Mouse (Mus musculus): ENCODE measurements around the gene Fam133b.

The Fam133b gene

GRCm38 (mm10) chr5:3543629-3544479 is at the start of gene Fam133b:
Fam133b (plus strand) TSS chr5:3543833.
- peak; percentile 96 for DNase-seq (ENCODE audit: low spot score)

GRCm38 (mm10) chr5:3493968-3494367 is 49.7 kb upstream of the Fam133b start:
- no peak for DNase-seq (ENCODE audit: low spot score)

GRCm38 (mm10) chr5:3494452-3495187 is 49.0 kb upstream of the Fam133b start:
- DNase-seq (ENCODE audit: low spot score), result no peak

- DNase-seq (ENCODE audit: low spot score), result no peak
These were observed 46.1 kb upstream of the Fam133b start for GRCm38 (mm10) chr5:3497505-3497925.

GRCm38 (mm10) chr5:3500298-3500697 is 43.3 kb upstream of the Fam133b start:
- DNase-seq (ENCODE audit: low spot score), result no peak

- DNase-seq (ENCODE audit: low spot score), result no peak
These were observed 42.6 kb upstream of the Fam133b start for GRCm38 (mm10) chr5:3500957-3501563.

GRCm38 (mm10) chr5:3501564-3502001 is 42.0 kb upstream of the Fam133b start:
- no peak for DNase-seq (ENCODE audit: low spot score)

- peak; percentile 57 for DNase-seq (ENCODE audit: low spot score)
These were observed 40.9 kb upstream of the Fam133b start for GRCm38 (mm10) chr5:3502610-3503350.

GRCm38 (mm10) chr5:3503373-3503772 is 40.3 kb upstream of the Fam133b start:
- DNase-seq (ENCODE audit: low spot score), result no peak

- no peak for DNase-seq (ENCODE audit: low spot score)
These were observed 39.8 kb upstream of the Fam133b start for GRCm38 (mm10) chr5:3503836-3504323.

- DNase-seq (ENCODE audit: low spot score), result no peak
These were observed 39.2 kb upstream of the Fam133b start for GRCm38 (mm10) chr5:3504453-3504852.

- no peak for DNase-seq (ENCODE audit: low spot score)
These were observed 38.1 kb upstream of the Fam133b start for GRCm38 (mm10) chr5:3505553-3505952.

GRCm38 (mm10) chr5:3508480-3509381 is 34.9 kb upstream of the Fam133b start:
- no peak for DNase-seq (ENCODE audit: low spot score)

- DNase-seq (ENCODE audit: low spot score), result no peak
These were observed 34.1 kb upstream of the Fam133b start for GRCm38 (mm10) chr5:3509503-3509902.

- DNase-seq (ENCODE audit: low spot score), result no peak
These were observed 32.4 kb upstream of the Fam133b start for GRCm38 (mm10) chr5:3511097-3511795.

GRCm38 (mm10) chr5:3512584-3512983 is 31.0 kb upstream of the Fam133b start:
- no peak for DNase-seq (ENCODE audit: low spot score)

GRCm38 (mm10) chr5:3514901-3515311 is 28.7 kb upstream of the Fam133b start:
- peak; percentile 17 for DNase-seq (ENCODE audit: low spot score)

GRCm38 (mm10) chr5:3515477-3515876 is 28.2 kb upstream of the Fam133b start:
- DNase-seq (ENCODE audit: low spot score), result no peak

- peak; percentile 56 for DNase-seq (ENCODE audit: low spot score)
These were observed 27.1 kb upstream of the Fam133b start for GRCm38 (mm10) chr5:3516481-3517075.

Measured in urinary bladder, postnatal 14 days (tissue).